Mouse (Mus musculus): Measurements from ENCODE around the gene Tysnd1. TPM values are rescaled to one million over a fixed set of nuclear protein-coding genes. Genes with fewer than 3 reads are reported as not detected.

Tysnd1 gene
- polyA plus RNA-seq, 1 experiment from 2014 or later: 33.1 TPM

GRCm38 (mm10) chr10:61662391-61662988, 32.8 kb upstream of the Tysnd1 start:
- H3K27me3 ChIP-seq: no peaks in the 10 kb centered on the region
- no peak for ATAC-seq (ENCODE audit: insufficient number of reproducible peaks, low FRiP score, low TSS enrichment, low read depth)

GRCm38 (mm10) chr10:61665111-61665510, 30.2 kb upstream of the Tysnd1 start:
- 90% methylated on average over 10 of the region's 10 CpGs for WGBS
- Histone ChIP-seq H3K27ac (no peak overlapping the region), H3K4me1 (no peaks in the 10 kb centered on the region), H3K27me3 (no peaks in the 10 kb centered on the region), H3K36me3 (peaks cover 77% of the 10 kb centered on the region), H3K9me3 (no peaks in the 10 kb centered on the region), H3K9ac (no peak overlapping the region), H3K4me2 (no peak overlapping the region), H3K4me3 (no peak overlapping the region)
- no peak for ATAC-seq (ENCODE audit: insufficient number of reproducible peaks, low FRiP score, low TSS enrichment, low read depth)

More at GRCm38 (mm10) chr10:61662391-61662988, 32.8 kb upstream of the Tysnd1 start:
- Histone ChIP-seq H3K27ac (no peak overlapping the region), H3K36me3 (peaks cover 60% of the 10 kb centered on the region), H3K9ac (no peak overlapping the region), H3K9me3 (no peaks in the 10 kb centered on the region), H3K4me1 (no peaks in the 10 kb centered on the region), H3K4me2 (no peak overlapping the region), H3K4me3 (no peak overlapping the region)
- WGBS: 66% methylated on average over 10 of the region's 10 CpGs

GRCm38 (mm10) chr10:61665651-61666050, 29.7 kb upstream of the Tysnd1 start:
- no peak overlapping the region for H3K27ac ChIP-seq
- 82% methylated on average over 3 of the region's 3 CpGs for WGBS
- H3K9me3 ChIP-seq: no peaks in the 10 kb centered on the region
- no peaks in the 10 kb centered on the region for H3K27me3 ChIP-seq
- ATAC-seq (ENCODE audit: insufficient number of reproducible peaks, low FRiP score, low TSS enrichment, low read depth): no peak
- H3K36me3 ChIP-seq: peaks cover 78% of the 10 kb centered on the region
- no peak overlapping the region for H3K4me3 ChIP-seq
- no peaks in the 10 kb centered on the region for H3K4me1 ChIP-seq
- H3K4me2 ChIP-seq: no peak overlapping the region
- no peak overlapping the region for H3K9ac ChIP-seq

- H3K4me2 ChIP-seq: no peak overlapping the region
- no peaks in the 10 kb centered on the region for H3K27me3 ChIP-seq
- H3K4me1 ChIP-seq: no peaks in the 10 kb centered on the region
- H3K36me3 ChIP-seq: peaks cover 80% of the 10 kb centered on the region
- H3K9ac ChIP-seq: no peak overlapping the region
- 76% methylated on average over 7 of the region's 7 CpGs for WGBS
- H3K27ac ChIP-seq: no peak overlapping the region
- no peaks in the 10 kb centered on the region for H3K9me3 ChIP-seq
- ATAC-seq (ENCODE audit: insufficient number of reproducible peaks, low FRiP score, low TSS enrichment, low read depth): no peak
- no peak overlapping the region for H3K4me3 ChIP-seq
These were observed 26.0 kb upstream of the Tysnd1 start for GRCm38 (mm10) chr10:61669289-61669688.

- Histone ChIP-seq H3K27me3 (no peaks in the 10 kb centered on the region), H3K9me3 (no peaks in the 10 kb centered on the region), H3K27ac (no peak overlapping the region; the same call in 1 of the 2 replicates), H3K4me2 (no peak overlapping the region), H3K4me1 (no peaks in the 10 kb centered on the region), H3K36me3 (peaks cover 80% of the 10 kb centered on the region), H3K9ac (no peak overlapping the region), H3K4me3 (no peak overlapping the region)
- ATAC-seq (ENCODE audit: insufficient number of reproducible peaks, low FRiP score, low TSS enrichment, low read depth): no peak
These were observed 25.4 kb upstream of the Tysnd1 start for GRCm38 (mm10) chr10:61669896-61670295.

- Histone ChIP-seq H3K9me3 (no peaks in the 10 kb centered on the region), H3K27ac (no peak overlapping the region), H3K27me3 (no peaks in the 10 kb centered on the region), H3K4me2 (no peak overlapping the region), H3K9ac (no peak overlapping the region), H3K36me3 (peaks cover 79% of the 10 kb centered on the region), H3K4me1 (no peaks in the 10 kb centered on the region), H3K4me3 (no peak overlapping the region)
- no peak for ATAC-seq (ENCODE audit: insufficient number of reproducible peaks, low FRiP score, low TSS enrichment, low read depth)
- 91% methylated on average over 3 of the region's 3 CpGs for WGBS
These were observed 24.6 kb upstream of the Tysnd1 start for GRCm38 (mm10) chr10:61670758-61671157.

- Histone ChIP-seq H3K36me3 (peaks cover 41% of the 10 kb centered on the region), H3K27ac (no peak overlapping the region), H3K27me3 (no peaks in the 10 kb centered on the region), H3K9ac (no peak overlapping the region), H3K4me2 (no peak overlapping the region), H3K4me1 (no peaks in the 10 kb centered on the region), H3K4me3 (no peak overlapping the region), H3K9me3 (no peaks in the 10 kb centered on the region)
- WGBS: 82% methylated on average over 3 of the region's 3 CpGs
- no peak for ATAC-seq (ENCODE audit: insufficient number of reproducible peaks, low FRiP score, low TSS enrichment, low read depth)
These were observed 19.4 kb upstream of the Tysnd1 start for GRCm38 (mm10) chr10:61675935-61676334.

- ATAC-seq (ENCODE audit: insufficient number of reproducible peaks, low FRiP score, low TSS enrichment, low read depth): no peak
- H3K4me3 ChIP-seq: peak overlapping the region; percentile 91
- H3K27ac ChIP-seq: peak overlapping the region; percentile 94
- peaks cover 16% of the 10 kb centered on the region for H3K36me3 ChIP-seq
- H3K4me2 ChIP-seq: peak overlapping the region; percentile 53
- peaks cover 14% of the 10 kb centered on the region for H3K4me1 ChIP-seq
- no peaks in the 10 kb centered on the region for H3K27me3 ChIP-seq
- H3K9me3 ChIP-seq: no peaks in the 10 kb centered on the region
- 35% methylated on average over 9 of the region's 9 CpGs for WGBS
- peak overlapping the region; percentile 48 for H3K9ac ChIP-seq
These were observed 15.8 kb upstream of the Tysnd1 start for GRCm38 (mm10) chr10:61679545-61679944.

GRCm38 (mm10) chr10:61680015-61680913, 15.1 kb upstream of the Tysnd1 start, which contains the start of gene Sar1a:
Gene Sar1a (plus strand): TSS chr10:61680299.
- under 1% methylated on average over 84 of the region's 84 CpGs for WGBS
- Histone ChIP-seq H3K4me1 (peaks cover 14% of the 10 kb centered on the region), H3K9ac (peak within 1 kb of the TSS; percentile 97), H3K27ac (peak within 1 kb of the TSS; percentile 94), H3K4me2 (peak within 1 kb of the TSS; percentile 53), H3K9me3 (no peaks in the 10 kb centered on the region), H3K4me3 (peak within 1 kb of the TSS; percentile 91), H3K36me3 (peaks cover 16% of the 10 kb centered on the region), H3K27me3 (no peaks in the 10 kb centered on the region)
- peak; percentile 100 for ATAC-seq (ENCODE audit: insufficient number of reproducible peaks, low FRiP score, low TSS enrichment, low read depth)

GRCm38 (mm10) chr10:61689405-61689804, 5.9 kb upstream of the Tysnd1 start:
- Histone ChIP-seq H3K27me3 (no peaks in the 10 kb centered on the region), H3K4me3 (no peak overlapping the region), H3K36me3 (peaks cover 85% of the 10 kb centered on the region), H3K27ac (no peak overlapping the region), H3K9me3 (no peaks in the 10 kb centered on the region), H3K4me2 (no peak overlapping the region), H3K9ac (no peak overlapping the region), H3K4me1 (no peaks in the 10 kb centered on the region)
- no peak for ATAC-seq (ENCODE audit: insufficient number of reproducible peaks, low FRiP score, low TSS enrichment, low read depth)
- 90% methylated on average over 8 of the region's 8 CpGs for WGBS

GRCm38 (mm10) chr10:61693563-61693962, 1.8 kb upstream of the Tysnd1 start:
- H3K4me1 ChIP-seq: peaks cover 17% of the 10 kb centered on the region
- H3K9ac ChIP-seq: no peak overlapping the region
- 69% methylated on average over 4 of the region's 4 CpGs for WGBS
- H3K27me3 ChIP-seq: no peaks in the 10 kb centered on the region
- no peak for ATAC-seq (ENCODE audit: insufficient number of reproducible peaks, low FRiP score, low TSS enrichment, low read depth)
- no peak overlapping the region for H3K27ac ChIP-seq
- peaks cover 53% of the 10 kb centered on the region for H3K36me3 ChIP-seq
- H3K4me2 ChIP-seq: no peak overlapping the region
- H3K9me3 ChIP-seq: no peaks in the 10 kb centered on the region
- H3K4me3 ChIP-seq: no peak overlapping the region

Measured in limb, embryonic 15.5 days (tissue).